Mouse (Mus musculus): ENCODE measurements around the gene Adgrl4. TPM values are rescaled to one million over a fixed set of nuclear protein-coding genes. Genes with fewer than 3 reads are reported as not detected.

Adgrl4 gene
- polyA plus RNA-seq, 1 experiment from 2014 or later: 7.3 TPM

DNA sequence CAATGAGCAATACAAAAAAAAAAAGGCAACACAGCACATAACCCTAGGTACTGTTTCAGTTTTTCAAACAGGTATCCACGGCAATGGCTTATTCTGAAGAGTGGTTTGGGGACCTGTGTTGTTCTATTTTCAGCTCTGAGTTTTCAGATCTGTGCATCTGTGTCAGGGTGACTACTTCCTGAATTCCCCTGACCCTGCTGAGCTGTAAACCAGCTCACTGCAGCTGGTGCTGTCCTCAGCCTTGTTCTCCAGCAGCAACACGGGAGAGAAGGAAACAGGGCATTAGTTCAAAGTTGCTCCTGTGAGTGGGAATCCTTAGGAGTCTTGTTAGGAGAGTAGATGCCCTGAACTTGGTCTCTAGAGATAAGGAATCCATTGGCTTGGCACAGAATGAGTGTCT, 119.4 kb downstream of the Adgrl4 start:
- Histone ChIP-seq H3K9ac (ENCODE audit: low read length) (no peak overlapping the region), H3K27ac (ENCODE audit: low read depth) (no peak overlapping the region), H3K36me3 (ENCODE audit: control insufficient read depth, insufficient read depth, low read length) (no peaks in the 10 kb centered on the region), H3K27me3 (replicated peaks; ENCODE audit: control insufficient read depth, insufficient read depth, low read length) (no peaks in the 10 kb centered on the region), H3K4me1 (replicated peaks; ENCODE audit: control insufficient read depth, insufficient read depth, low read length) (no peaks in the 10 kb centered on the region), H3K4me3 (ENCODE audit: low read depth, low read length) (no peak overlapping the region), H3K4me2 (ENCODE audit: low read length) (no peak overlapping the region), H3K9me3 (ENCODE audit: control insufficient read depth, low read length) (no peaks in the 10 kb centered on the region)
- 54% methylated on average over 2 of the region's 2 CpGs for WGBS
- DNase-seq (ENCODE audit: low spot score): no peak
- no peak for ATAC-seq (replicated peaks; ENCODE audit: low FRiP score, low TSS enrichment, low read depth)

DNA sequence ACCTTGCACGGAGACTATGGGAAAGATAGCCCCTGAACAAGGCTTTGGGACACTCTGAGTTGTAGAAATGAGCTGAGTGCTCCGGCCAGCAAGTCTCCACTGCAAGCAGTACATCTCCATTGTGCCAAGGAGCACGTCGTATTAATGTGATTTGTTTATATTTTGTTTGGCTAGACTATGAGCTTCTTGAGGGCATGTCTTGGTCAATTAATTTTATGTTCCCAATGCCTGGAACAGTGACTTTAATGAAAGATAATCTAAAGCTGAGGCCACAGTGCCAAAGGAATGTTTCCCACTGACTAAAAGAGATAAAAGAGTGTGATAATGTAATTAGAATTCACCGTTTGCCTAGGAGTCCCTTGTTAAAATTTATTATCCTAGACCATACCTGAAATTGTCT, 119.9 kb downstream of the Adgrl4 start:
- Histone ChIP-seq H3K9me3 (ENCODE audit: control insufficient read depth, low read length) (no peaks in the 10 kb centered on the region), H3K4me3 (ENCODE audit: low read depth, low read length) (no peak overlapping the region), H3K36me3 (ENCODE audit: control insufficient read depth, insufficient read depth, low read length) (no peaks in the 10 kb centered on the region), H3K4me1 (replicated peaks; ENCODE audit: control insufficient read depth, insufficient read depth, low read length) (no peaks in the 10 kb centered on the region), H3K9ac (ENCODE audit: low read length) (no peak overlapping the region), H3K27ac (ENCODE audit: low read depth) (no peak overlapping the region), H3K27me3 (replicated peaks; ENCODE audit: control insufficient read depth, insufficient read depth, low read length) (no peaks in the 10 kb centered on the region), H3K4me2 (ENCODE audit: low read length) (no peak overlapping the region)
- WGBS: 69% methylated on average over 5 of the region's 5 CpGs
- ATAC-seq (replicated peaks; ENCODE audit: low FRiP score, low TSS enrichment, low read depth): no peak
- DNase-seq (ENCODE audit: low spot score): no peak

DNA sequence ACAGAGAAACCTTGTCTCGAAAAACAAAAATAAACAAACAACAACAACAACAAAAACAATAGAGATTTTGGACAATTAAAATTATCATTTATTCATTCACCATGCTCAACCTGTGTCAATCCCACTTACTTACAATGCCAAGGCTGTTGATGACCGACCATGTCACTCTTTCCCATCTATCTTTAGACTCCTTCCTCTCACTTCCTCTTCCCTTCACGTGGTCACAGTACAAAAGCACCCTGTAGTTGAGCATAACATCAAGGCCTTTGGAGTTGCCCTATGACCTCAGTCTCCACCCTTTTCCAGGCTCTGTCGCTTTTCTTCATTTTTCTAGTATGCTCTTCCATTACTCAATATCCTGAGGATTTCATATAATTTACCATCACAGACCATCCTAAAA, 120.7 kb downstream of the Adgrl4 start:
- H3K9me3 ChIP-seq (ENCODE audit: control insufficient read depth, low read length): no peaks in the 10 kb centered on the region
- no peak overlapping the region for H3K4me3 ChIP-seq (ENCODE audit: low read depth, low read length)
- no peaks in the 10 kb centered on the region for H3K27me3 ChIP-seq (replicated peaks; ENCODE audit: control insufficient read depth, insufficient read depth, low read length)
- no peaks in the 10 kb centered on the region for H3K36me3 ChIP-seq (ENCODE audit: control insufficient read depth, insufficient read depth, low read length)
- H3K27ac ChIP-seq (ENCODE audit: low read depth): no peak overlapping the region
- H3K4me1 ChIP-seq (replicated peaks; ENCODE audit: control insufficient read depth, insufficient read depth, low read length): no peaks in the 10 kb centered on the region
- 67% methylated on average over 4 of the region's 4 CpGs for WGBS
- ATAC-seq (replicated peaks; ENCODE audit: low FRiP score, low TSS enrichment, low read depth) (no peak), DNase-seq (ENCODE audit: low spot score) (no peak)
- H3K9ac ChIP-seq (ENCODE audit: low read length): no peak overlapping the region
- no peak overlapping the region for H3K4me2 ChIP-seq (ENCODE audit: low read length)

DNA sequence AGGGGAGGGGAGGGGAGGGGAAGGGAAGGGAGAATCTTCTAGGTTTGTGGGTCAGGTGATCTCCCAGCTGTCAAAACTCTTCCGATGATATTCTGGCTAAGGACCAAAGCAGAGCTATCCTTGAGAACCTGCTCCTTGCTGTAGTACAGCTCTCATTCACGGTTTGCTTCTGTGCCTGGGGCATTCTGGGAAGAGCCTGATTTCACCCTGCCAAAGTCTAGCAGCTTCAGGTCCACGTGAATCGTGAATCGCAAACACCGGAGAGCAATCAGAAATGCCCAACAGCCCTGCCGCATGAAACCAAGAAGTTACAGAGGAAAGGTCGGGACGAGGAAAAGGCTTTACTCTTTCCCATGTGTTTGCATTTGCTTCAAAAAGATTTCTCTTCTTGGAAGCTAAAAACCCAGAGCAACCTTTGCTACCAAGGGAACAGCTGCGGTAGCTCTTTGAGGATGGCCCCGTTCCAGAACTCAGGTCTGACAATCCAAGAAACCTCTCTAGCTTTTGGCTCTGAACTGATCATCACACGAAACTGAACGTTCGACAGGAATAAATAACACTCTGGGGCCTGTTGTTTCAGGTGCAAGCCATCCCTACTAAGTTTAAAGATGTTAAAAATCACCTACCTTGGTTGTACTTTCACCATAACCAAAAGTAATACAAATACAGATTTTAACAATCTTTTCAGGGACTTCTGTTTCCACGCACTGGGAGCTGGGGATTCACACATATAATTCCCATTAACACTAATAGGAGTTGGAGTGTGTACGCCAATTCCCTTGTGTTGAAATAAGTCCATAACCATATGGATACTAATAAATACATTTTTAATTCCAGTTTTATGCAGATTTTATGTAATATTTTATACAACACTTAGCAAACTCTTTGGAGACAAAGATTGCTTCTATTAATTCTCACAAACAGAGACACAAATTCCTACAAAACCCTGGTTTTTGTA, 128.3 kb downstream of the Adgrl4 start:
- H3K4me2 ChIP-seq (ENCODE audit: low read length): no peak overlapping the region
- no peak overlapping the region for H3K9ac ChIP-seq (ENCODE audit: low read length)
- H3K27me3 ChIP-seq (replicated peaks; ENCODE audit: control insufficient read depth, insufficient read depth, low read length): no peaks in the 10 kb centered on the region
- no peak overlapping the region for H3K4me3 ChIP-seq (ENCODE audit: low read depth, low read length)
- DNase-seq (ENCODE audit: low spot score) (peak; percentile 54), ATAC-seq (replicated peaks; ENCODE audit: low FRiP score, low TSS enrichment, low read depth) (no peak)
- 61% methylated on average over 16 of the region's 16 CpGs for WGBS
- H3K4me1 ChIP-seq (replicated peaks; ENCODE audit: control insufficient read depth, insufficient read depth, low read length): no peaks in the 10 kb centered on the region
- no peaks in the 10 kb centered on the region for H3K9me3 ChIP-seq (ENCODE audit: control insufficient read depth, low read length)
- no peak overlapping the region for H3K27ac ChIP-seq (ENCODE audit: low read depth)
- H3K36me3 ChIP-seq (ENCODE audit: control insufficient read depth, insufficient read depth, low read length): no peaks in the 10 kb centered on the region

DNA sequence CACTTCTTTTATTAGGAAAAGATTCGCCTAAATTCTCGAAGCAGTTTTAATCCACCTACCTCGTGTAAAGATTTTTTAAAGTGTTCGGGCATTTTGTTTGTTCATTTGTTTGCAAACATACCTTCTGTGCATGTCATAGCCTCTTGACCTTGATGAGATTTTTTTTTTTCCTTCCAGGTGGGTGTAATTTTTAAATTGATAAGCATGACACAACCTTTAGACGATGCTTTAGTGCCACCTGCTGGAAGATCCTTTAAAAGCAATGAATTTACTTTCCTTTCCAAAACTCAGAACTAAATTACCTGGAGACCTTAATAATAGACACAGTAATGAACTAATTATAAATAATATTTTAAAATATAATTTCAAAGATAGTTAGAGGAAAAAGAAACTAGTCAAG, 128.9 kb downstream of the Adgrl4 start:
- DNase-seq (ENCODE audit: low spot score): no peak
- WGBS: 57% methylated on average over 5 of the region's 5 CpGs

DNA sequence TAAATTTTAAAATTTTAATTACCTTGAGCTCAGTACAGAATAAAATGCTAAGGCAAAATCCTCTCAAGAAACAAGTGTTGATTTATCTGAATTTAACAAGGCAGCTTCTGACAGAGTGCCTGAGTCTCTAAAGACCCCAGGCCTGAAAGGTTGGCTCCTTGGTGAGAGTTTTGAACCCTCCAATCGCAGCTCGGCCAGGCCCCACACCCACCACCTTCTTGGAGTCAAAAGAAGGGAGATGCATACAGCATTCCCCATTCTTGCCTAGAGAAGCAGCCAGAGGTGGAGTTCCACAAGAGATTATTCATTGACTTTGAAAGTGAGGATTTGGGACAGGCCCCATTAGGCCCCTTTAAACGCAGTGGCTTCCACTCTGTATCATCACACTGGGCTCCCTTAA, 129.9 kb downstream of the Adgrl4 start:
- Histone ChIP-seq H3K9ac (ENCODE audit: low read length) (no peak overlapping the region), H3K4me2 (ENCODE audit: low read length) (no peak overlapping the region), H3K27me3 (replicated peaks; ENCODE audit: control insufficient read depth, insufficient read depth, low read length) (no peaks in the 10 kb centered on the region), H3K9me3 (ENCODE audit: control insufficient read depth, low read length) (no peaks in the 10 kb centered on the region), H3K36me3 (ENCODE audit: control insufficient read depth, insufficient read depth, low read length) (no peaks in the 10 kb centered on the region), H3K27ac (ENCODE audit: low read depth) (no peak overlapping the region), H3K4me1 (replicated peaks; ENCODE audit: control insufficient read depth, insufficient read depth, low read length) (no peaks in the 10 kb centered on the region), H3K4me3 (ENCODE audit: low read depth, low read length) (no peak overlapping the region)
- DNase-seq (ENCODE audit: low spot score) (no peak), ATAC-seq (replicated peaks; ENCODE audit: low FRiP score, low TSS enrichment, low read depth) (no peak)
- 43% methylated on average over 3 of the region's 3 CpGs for WGBS

More for the DNA sequence above, 128.9 kb downstream of the Adgrl4 start:
- Histone ChIP-seq H3K4me1 (replicated peaks; ENCODE audit: control insufficient read depth, insufficient read depth, low read length) (no peaks in the 10 kb centered on the region), H3K9ac (ENCODE audit: low read length) (no peak overlapping the region), H3K27ac (ENCODE audit: low read depth) (no peak overlapping the region), H3K9me3 (ENCODE audit: control insufficient read depth, low read length) (no peaks in the 10 kb centered on the region), H3K4me2 (ENCODE audit: low read length) (no peak overlapping the region), H3K4me3 (ENCODE audit: low read depth, low read length) (no peak overlapping the region), H3K27me3 (replicated peaks; ENCODE audit: control insufficient read depth, insufficient read depth, low read length) (no peaks in the 10 kb centered on the region), H3K36me3 (ENCODE audit: control insufficient read depth, insufficient read depth, low read length) (no peaks in the 10 kb centered on the region)
- no peak for ATAC-seq (replicated peaks; ENCODE audit: low FRiP score, low TSS enrichment, low read depth)

DNA sequence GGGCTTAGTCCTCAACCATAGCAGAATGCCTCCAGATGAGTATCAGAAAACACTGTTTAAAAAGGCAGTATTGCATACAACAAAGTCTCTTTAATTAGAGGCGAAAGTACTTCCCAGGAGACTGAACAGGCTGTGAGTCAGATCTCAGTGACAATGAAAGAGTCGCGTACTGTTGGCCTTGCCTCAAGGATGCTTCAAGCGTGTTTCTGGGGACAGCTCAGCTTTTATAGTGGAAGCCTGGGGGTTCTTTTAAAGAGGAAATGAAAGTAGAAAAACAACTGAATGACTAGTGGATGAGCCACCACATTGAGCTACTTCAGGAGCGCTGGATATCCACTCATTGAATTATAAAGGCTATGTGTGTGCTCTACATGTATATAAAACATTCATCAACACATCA, 134.4 kb downstream of the Adgrl4 start:
- WGBS: 85% methylated on average over 5 of the region's 5 CpGs
- no peak overlapping the region for H3K9ac ChIP-seq (ENCODE audit: low read length)
- no peak for ATAC-seq (replicated peaks; ENCODE audit: low FRiP score, low TSS enrichment, low read depth)
- no peak overlapping the region for H3K4me3 ChIP-seq (ENCODE audit: low read depth, low read length)
- no peak overlapping the region for H3K4me2 ChIP-seq (ENCODE audit: low read length)
- H3K9me3 ChIP-seq (ENCODE audit: control insufficient read depth, low read length): no peaks in the 10 kb centered on the region
- no peak overlapping the region for H3K27ac ChIP-seq (ENCODE audit: low read depth)
- DNase-seq (ENCODE audit: low spot score): no peak
- H3K36me3 ChIP-seq (ENCODE audit: control insufficient read depth, insufficient read depth, low read length): no peaks in the 10 kb centered on the region
- no peaks in the 10 kb centered on the region for H3K4me1 ChIP-seq (replicated peaks; ENCODE audit: control insufficient read depth, insufficient read depth, low read length)
- no peaks in the 10 kb centered on the region for H3K27me3 ChIP-seq (replicated peaks; ENCODE audit: control insufficient read depth, insufficient read depth, low read length)

DNA sequence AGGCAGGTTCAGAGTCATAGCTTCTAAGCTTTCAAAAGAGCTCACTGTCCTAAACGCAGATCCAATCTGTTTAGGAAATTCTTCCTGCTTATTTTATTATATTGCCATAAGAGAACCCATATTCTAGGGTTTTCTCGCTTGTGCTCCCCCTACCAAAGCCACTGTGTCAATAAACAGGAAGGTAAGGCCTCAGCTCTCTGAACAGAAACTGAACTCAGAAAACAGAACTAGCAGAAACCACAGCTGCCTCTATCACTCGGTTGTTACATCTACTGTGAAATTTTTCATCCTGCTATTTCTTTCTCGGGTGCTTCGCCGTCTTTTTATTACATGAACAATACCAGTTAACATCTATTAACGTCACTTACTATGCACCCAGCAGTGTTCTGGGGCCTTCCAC, 137.6 kb downstream of the Adgrl4 start:
- H3K4me2 ChIP-seq (ENCODE audit: low read length): no peak overlapping the region
- no peaks in the 10 kb centered on the region for H3K36me3 ChIP-seq (ENCODE audit: control insufficient read depth, insufficient read depth, low read length)
- H3K9ac ChIP-seq (ENCODE audit: low read length): no peak overlapping the region
- H3K27me3 ChIP-seq (replicated peaks; ENCODE audit: control insufficient read depth, insufficient read depth, low read length): no peaks in the 10 kb centered on the region
- 86% methylated on average over 7 of the region's 7 CpGs for WGBS
- ATAC-seq (replicated peaks; ENCODE audit: low FRiP score, low TSS enrichment, low read depth): no peak
- no peaks in the 10 kb centered on the region for H3K4me1 ChIP-seq (replicated peaks; ENCODE audit: control insufficient read depth, insufficient read depth, low read length)
- no peaks in the 10 kb centered on the region for H3K9me3 ChIP-seq (ENCODE audit: control insufficient read depth, low read length)
- H3K4me3 ChIP-seq (ENCODE audit: low read depth, low read length): no peak overlapping the region
- no peak for DNase-seq (ENCODE audit: low spot score)
- no peak overlapping the region for H3K27ac ChIP-seq (ENCODE audit: low read depth)

DNA sequence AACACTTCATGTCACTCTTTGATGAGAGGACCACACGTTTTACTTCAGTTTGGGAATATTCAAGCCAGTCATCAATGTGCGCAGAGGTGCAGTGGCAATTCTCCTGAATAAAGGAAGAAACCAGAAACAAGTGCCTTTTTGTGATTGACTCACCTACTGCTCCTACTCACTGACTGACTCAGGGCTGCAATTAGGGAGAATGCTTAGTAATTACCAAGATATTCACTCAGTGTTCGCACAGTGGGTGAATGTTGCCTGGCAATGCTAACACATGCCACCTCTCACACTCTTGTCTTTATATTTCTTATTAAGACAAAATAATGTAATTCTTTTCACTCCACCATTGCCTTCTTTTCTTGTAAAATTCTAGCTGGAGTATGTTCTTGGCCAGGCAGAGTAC, 138.5 kb downstream of the Adgrl4 start:
- no peak for DNase-seq (ENCODE audit: low spot score)
- H3K4me2 ChIP-seq (ENCODE audit: low read length): no peak overlapping the region
- 88% methylated on average over 3 of the region's 3 CpGs for WGBS

More for the DNA sequence above, 138.5 kb downstream of the Adgrl4 start:
- no peaks in the 10 kb centered on the region for H3K9me3 ChIP-seq (ENCODE audit: control insufficient read depth, low read length)
- no peaks in the 10 kb centered on the region for H3K36me3 ChIP-seq (ENCODE audit: control insufficient read depth, insufficient read depth, low read length)
- no peak for ATAC-seq (replicated peaks; ENCODE audit: low FRiP score, low TSS enrichment, low read depth)
- no peak overlapping the region for H3K9ac ChIP-seq (ENCODE audit: low read length)
- H3K4me3 ChIP-seq (ENCODE audit: low read depth, low read length): no peak overlapping the region
- no peaks in the 10 kb centered on the region for H3K27me3 ChIP-seq (replicated peaks; ENCODE audit: control insufficient read depth, insufficient read depth, low read length)
- no peak overlapping the region for H3K27ac ChIP-seq (ENCODE audit: low read depth)
- H3K4me1 ChIP-seq (replicated peaks; ENCODE audit: control insufficient read depth, insufficient read depth, low read length): no peaks in the 10 kb centered on the region

All from intestine, embryonic 14.5 days (tissue).